Mouse (Mus musculus): ENCODE measurements around the gene Panx2. TPM values are rescaled to one million over a fixed set of nuclear protein-coding genes. Genes with fewer than 3 reads are reported as not detected.
A peak's percentile ranks its signal among the peaks of the same experiment; 100 is the strongest.

The Panx2 gene
- polyA plus RNA-seq (2015; fragmentation: Nextera tagmentation; extraction: Ambion mirVana), result 8.5 and 9.1 TPM in 2 replicates

DNA sequence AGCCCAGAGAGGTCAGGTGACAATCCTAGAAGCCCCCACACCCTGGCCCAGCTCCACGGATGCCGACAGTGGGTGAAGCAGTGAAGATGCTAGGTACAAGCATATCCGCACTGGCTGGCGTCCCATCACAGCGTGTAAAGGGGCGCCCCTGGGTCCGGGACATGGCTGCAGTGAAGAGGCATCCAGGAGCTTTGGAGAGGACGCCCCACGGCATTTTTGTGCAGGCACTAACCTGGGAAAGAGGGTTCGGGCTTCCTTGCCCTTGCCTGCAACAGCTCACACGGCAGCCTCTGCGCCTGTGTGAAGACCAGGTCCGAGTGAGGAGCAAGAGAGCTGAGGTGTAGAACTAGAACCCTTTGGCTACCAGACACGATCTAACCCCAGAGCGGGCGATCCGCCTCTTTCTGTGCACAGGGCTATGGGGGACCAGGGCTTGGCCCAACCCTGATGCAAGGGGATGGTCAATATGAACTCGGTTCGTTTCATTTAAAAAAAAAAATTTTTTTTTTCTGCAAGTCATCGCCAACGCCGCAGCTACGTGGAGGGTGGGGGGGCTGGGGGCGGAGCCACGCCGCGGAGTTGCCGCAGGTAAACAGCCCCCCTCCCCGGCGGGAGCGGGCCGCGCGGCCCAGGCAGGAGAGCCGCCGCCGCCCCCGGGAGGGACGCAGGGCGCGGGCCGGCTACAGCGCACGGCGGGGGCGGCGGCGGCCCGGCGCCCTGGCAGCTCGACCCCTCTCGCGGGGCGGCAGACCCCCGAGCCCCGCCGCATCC is at the start of gene Panx2:
Panx2 (plus strand) TSS at position 574 of the 771 bp plus-strand sequence.
- peak within 1 kb of the TSS; percentile 63 for H3K27ac ChIP-seq
- peak; percentile 51 for ATAC-seq (replicated peaks)
- no peaks in the 10 kb centered on the region for H3K36me3 ChIP-seq (replicated peaks)
- 0 out of 2 replicates have a peak, but pooled peaks cover 3% of the 10 kb centered on the region for H3K27me3 ChIP-seq (replicated peaks)
- H3K4me1 ChIP-seq, result peaks cover 21% of the 10 kb centered on the region
- peak within 1 kb of the TSS; percentile 63 for H3K4me2 ChIP-seq
- 1% methylated on average over 38 of the region's 57 CpGs for WGBS
- H3K4me3 ChIP-seq, result peak within 1 kb of the TSS; percentile 78
- H3K9me3 ChIP-seq, result no peaks in the 10 kb centered on the region
- peak within 1 kb of the TSS; percentile 76 for H3K9ac ChIP-seq

DNA sequence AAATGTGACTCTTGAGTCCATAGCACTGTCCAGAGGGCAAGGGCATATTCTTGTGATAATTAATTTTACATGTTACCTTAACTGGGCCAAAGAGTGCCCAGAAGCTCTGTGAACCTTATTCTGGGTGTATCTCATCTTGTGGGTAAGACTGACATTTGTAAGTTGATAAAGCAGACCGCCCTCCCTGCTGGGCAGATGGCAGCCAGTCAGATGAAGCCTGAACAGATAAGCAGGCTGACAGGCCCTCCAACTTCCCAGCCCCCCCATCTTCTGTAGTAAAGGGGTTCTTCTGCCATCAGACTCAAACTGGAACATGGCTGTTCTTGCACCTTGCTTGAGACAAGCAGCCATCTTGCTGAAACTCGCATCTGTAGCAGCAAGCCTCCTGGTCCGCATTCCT is 42.8 kb upstream of the Panx2 start:
- Histone ChIP-seq H3K27me3 (replicated peaks) (no peaks in the 10 kb centered on the region), H3K4me2 (no peak overlapping the region), H3K36me3 (replicated peaks) (no peaks in the 10 kb centered on the region), H3K4me1 (no peaks in the 10 kb centered on the region), H3K27ac (no peak overlapping the region), H3K9ac (no peak overlapping the region), H3K9me3 (no peaks in the 10 kb centered on the region), H3K4me3 (no peak overlapping the region)
- ATAC-seq (replicated peaks), result no peak
- WGBS, result 84% methylated on average over 3 of the region's 3 CpGs

DNA sequence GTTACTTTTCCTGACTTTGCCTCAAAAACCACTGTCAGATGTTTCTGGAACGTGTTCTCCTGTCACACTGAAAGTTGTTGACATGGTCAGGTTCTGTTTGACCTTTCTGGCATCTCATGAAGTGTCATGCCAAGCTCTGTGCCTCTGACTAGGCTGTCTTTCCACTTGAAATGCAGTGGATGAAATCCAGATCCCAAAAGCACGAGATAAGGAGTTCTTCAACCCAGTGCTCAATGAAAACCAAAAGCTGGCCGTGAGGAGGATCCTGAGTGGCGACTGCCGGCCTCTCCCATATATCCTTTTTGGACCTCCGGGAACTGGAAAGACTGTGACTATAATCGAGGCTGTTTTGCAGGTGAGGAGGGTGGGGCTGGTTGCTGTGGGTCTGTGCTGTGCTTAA is 39.4 kb upstream of the Panx2 start:
- no peak overlapping the region for H3K4me2 ChIP-seq
- H3K27me3 ChIP-seq (replicated peaks), result no peaks in the 10 kb centered on the region
- H3K4me3 ChIP-seq, result no peak overlapping the region
- no peaks in the 10 kb centered on the region for H3K9me3 ChIP-seq
- no peaks in the 10 kb centered on the region for H3K36me3 ChIP-seq (replicated peaks)
- H3K9ac ChIP-seq, result no peak overlapping the region
- H3K27ac ChIP-seq, result no peak overlapping the region
- no peaks in the 10 kb centered on the region for H3K4me1 ChIP-seq
- 81% methylated on average over 7 of the region's 7 CpGs for WGBS
- no peak for ATAC-seq (replicated peaks)

DNA sequence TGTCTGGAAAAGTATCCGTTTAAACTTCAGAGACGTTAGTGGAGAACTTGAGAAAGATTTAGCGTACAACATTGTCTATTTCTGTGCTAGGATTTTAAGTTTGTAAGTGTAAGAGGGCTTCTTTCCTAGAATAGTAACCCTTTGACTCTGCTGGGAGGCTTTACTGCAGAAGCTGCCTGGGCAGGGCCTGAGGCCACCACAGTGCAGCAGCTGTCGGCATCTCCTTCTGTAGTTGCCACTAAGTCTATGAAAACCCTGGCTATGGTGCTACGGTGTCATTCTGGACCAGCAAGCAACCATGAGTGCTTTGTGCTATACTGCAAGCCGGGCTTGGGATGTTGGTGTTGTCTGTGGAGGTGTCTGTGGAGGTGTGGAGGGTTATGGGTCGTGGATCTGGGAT is 39.0 kb upstream of the Panx2 start:
- H3K4me2 ChIP-seq, result no peak overlapping the region
- ATAC-seq (replicated peaks), result no peak
- no peak overlapping the region for H3K27ac ChIP-seq
- H3K27me3 ChIP-seq (replicated peaks), result no peaks in the 10 kb centered on the region
- H3K4me3 ChIP-seq, result no peak overlapping the region
- WGBS, result 83% methylated on average over 7 of the region's 7 CpGs
- H3K9me3 ChIP-seq, result no peaks in the 10 kb centered on the region
- no peak overlapping the region for H3K9ac ChIP-seq
- H3K4me1 ChIP-seq, result no peaks in the 10 kb centered on the region
- H3K36me3 ChIP-seq (replicated peaks), result no peaks in the 10 kb centered on the region

DNA sequence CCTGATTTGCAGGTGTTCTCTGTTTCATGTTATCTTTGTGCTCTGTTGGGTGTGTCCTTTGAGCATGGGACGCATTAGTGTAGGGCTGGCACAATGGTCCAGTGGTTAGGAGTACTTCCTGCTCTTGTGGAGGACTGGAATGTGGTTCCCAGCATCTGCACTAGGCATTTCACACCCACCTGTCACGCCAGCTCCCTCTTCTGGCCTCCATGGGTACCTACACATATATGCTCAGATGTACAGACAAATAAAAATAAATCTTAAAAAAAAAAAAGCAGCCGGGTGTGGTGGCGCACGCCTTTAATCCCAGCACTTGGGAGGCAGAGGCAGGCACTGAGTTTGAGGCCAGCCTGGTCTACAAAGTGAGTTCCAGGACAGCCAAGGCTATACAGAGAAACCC is 15.2 kb upstream of the Panx2 start:
- H3K27me3 ChIP-seq (replicated peaks), result no peaks in the 10 kb centered on the region
- 75% methylated on average over 5 of the region's 5 CpGs for WGBS
- H3K9me3 ChIP-seq, result no peaks in the 10 kb centered on the region
- no peaks in the 10 kb centered on the region for H3K36me3 ChIP-seq (replicated peaks)
- no peak overlapping the region for H3K4me2 ChIP-seq
- no peak overlapping the region for H3K4me3 ChIP-seq
- no peak overlapping the region for H3K9ac ChIP-seq
- no peaks in the 10 kb centered on the region for H3K4me1 ChIP-seq
- no peak overlapping the region for H3K27ac ChIP-seq
- no peak for ATAC-seq (replicated peaks)

DNA sequence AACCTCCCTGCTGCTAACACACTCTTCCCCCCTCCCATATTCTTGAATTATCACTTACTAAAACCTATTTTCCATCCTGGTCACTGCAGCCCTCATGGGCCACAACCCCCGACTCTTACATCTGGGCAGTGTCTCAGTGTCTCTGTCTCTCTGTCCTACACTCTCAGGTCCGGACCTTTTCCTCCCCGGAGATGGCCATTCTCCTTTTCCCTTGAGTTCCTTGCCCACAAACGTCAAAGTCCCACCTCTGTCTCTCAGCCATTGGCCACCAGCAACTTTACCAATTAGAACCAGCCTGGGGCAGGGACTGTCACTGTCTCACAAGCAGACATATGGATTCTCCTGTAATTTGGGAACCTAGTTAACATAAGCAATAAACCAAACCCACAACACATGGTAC is 13.2 kb upstream of the Panx2 start:
- no peaks in the 10 kb centered on the region for H3K36me3 ChIP-seq (replicated peaks)
- no peak overlapping the region for H3K27ac ChIP-seq
- no peak overlapping the region for H3K4me3 ChIP-seq
- WGBS, result 80% methylated on average over 4 of the region's 4 CpGs
- H3K9ac ChIP-seq, result no peak overlapping the region
- H3K4me1 ChIP-seq, result no peaks in the 10 kb centered on the region
- ATAC-seq (replicated peaks), result no peak
- no peaks in the 10 kb centered on the region for H3K27me3 ChIP-seq (replicated peaks)
- no peak overlapping the region for H3K4me2 ChIP-seq
- no peaks in the 10 kb centered on the region for H3K9me3 ChIP-seq

DNA sequence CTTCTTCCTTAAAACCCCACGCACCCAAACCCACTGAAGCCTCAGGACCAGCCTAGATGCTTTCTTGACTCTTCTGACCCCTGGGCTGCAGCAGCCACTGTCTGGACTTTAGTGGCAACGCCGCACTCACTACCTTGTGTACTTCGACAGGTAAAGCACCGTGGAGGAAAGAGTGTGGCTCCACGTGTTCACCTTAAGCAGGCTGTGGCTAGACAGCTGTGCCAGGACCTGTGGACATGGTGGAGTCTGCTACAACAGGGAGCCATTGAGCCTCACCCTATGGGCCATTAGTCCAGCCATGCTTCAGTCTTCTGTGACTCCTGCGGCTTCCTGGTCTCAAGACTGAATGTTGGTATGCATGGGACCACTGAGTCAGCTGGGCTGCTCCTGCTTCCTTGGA is 4.9 kb upstream of the Panx2 start:
- H3K27me3 ChIP-seq (replicated peaks), result 0 out of 2 replicates have a peak, but pooled peaks cover 3% of the 10 kb centered on the region
- no peaks in the 10 kb centered on the region for H3K36me3 ChIP-seq (replicated peaks)
- no peak overlapping the region for H3K27ac ChIP-seq
- H3K9me3 ChIP-seq, result no peaks in the 10 kb centered on the region
- 93% methylated on average over 7 of the region's 7 CpGs for WGBS
- H3K4me1 ChIP-seq, result peaks cover 8% of the 10 kb centered on the region
- ATAC-seq (replicated peaks), result no peak
- no peak overlapping the region for H3K4me3 ChIP-seq
- H3K4me2 ChIP-seq, result no peak overlapping the region
- H3K9ac ChIP-seq, result no peak overlapping the region

DNA sequence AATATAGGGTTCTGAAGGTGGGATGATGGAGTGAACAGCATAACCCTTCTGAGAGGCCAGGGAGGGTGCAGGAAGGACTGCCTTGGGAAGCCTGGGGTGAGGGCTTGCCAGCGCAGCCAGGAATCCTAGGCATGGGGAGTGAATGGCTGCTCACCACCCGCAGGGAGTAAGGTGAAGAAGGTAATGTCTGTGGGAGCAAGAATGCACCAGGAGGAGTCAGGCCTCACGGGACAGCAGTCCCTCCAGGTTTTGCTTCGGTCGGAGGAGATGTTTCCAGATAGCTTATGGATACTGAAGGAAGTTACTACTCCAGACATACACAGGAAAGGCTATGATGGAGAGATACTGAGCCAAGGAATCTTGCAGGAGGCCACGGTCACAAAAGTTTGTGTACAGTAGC is 798 bp upstream of the Panx2 start:
- ATAC-seq (replicated peaks), result no peak
- Histone ChIP-seq H3K4me1 (peaks cover 21% of the 10 kb centered on the region), H3K9me3 (no peaks in the 10 kb centered on the region), H3K9ac (peak overlapping the region; percentile 76), H3K4me3 (peak overlapping the region; percentile 78), H3K4me2 (peak overlapping the region; percentile 63), H3K27me3 (replicated peaks) (0 out of 2 replicates have a peak, but pooled peaks cover 3% of the 10 kb centered on the region), H3K27ac (peak overlapping the region; percentile 63), H3K36me3 (replicated peaks) (no peaks in the 10 kb centered on the region)
- WGBS, result 29% methylated on average over 6 of the region's 6 CpGs

DNA sequence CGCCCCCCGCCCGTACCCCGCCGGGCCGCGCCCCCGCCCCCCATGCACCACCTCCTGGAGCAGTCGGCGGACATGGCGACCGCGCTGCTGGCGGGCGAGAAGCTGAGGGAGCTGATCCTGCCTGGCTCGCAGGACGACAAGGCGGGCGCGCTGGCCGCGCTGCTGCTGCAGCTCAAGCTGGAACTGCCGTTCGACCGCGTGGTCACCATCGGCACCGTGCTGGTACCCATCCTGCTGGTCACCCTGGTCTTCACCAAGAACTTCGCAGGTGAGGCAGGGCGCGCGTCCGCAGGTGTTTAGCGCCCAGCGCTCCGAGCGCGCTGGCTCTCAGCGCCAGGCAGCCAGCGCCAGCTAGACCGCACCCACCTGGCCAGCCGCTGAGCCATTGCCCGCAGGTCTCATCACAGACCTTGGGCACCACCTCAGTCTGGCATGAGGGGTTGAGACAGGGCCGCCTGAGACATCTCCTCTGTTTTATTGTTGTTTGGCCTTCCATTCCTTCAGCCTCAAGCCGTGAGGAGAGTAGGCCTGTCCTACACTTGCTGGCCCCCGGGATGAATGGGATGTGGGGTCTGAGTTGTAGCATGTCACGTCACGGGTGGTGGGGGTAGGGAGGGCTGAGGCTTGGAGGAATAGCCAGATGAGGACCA is 623 bp downstream of the Panx2 start:
- peak; percentile 76 for ATAC-seq (replicated peaks)
- Histone ChIP-seq H3K4me2 (peak overlapping the region; percentile 63), H3K9ac (peak overlapping the region; percentile 76), H3K4me3 (peak overlapping the region; percentile 78), H3K27ac (peak overlapping the region; percentile 63), H3K9me3 (no peaks in the 10 kb centered on the region), H3K36me3 (replicated peaks) (no peaks in the 10 kb centered on the region), H3K27me3 (replicated peaks) (peaks cover 3% of the 10 kb centered on the region; the same call in 1 of the 2 replicates), H3K4me1 (peaks cover 21% of the 10 kb centered on the region)
- 1% methylated on average over 36 of the region's 48 CpGs for WGBS

DNA sequence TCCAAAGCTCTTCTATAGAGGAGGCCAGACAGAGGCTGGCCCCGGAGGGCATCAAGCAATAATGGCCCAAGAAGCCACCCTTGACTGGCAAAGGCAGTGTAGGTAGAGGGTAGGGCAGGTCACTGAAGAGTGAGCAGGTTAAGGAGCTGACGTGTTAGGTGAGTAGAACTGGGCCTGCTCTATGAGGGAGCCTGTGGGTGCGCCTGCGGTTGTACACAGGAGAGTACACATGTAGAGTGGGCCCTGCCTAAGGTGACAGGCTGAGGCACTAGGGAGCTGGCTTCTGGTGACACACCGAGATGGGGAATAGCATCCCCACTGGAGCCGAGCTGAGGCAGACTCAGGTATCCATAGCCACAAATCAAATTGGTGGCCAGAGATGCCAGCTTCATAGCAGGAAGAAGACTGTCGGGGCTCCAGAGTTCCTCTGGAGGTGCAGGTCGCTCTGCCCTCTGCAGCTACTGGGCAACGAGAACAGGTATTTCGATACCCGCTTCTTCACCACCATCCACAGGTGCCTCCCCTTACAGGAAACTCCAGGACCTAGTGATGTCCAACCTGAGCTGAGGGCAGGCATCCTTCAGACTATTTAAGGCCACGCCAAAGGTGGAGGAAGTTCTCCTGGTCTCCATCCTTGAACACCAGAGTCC is 1.4 kb downstream of the Panx2 start:
- Histone ChIP-seq H3K9ac (peak overlapping the region; percentile 76), H3K4me2 (peak overlapping the region; percentile 63), H3K4me1 (peaks cover 21% of the 10 kb centered on the region), H3K27ac (no peak overlapping the region), H3K27me3 (replicated peaks) (peaks cover 9% of the 10 kb centered on the region), H3K36me3 (replicated peaks) (no peaks in the 10 kb centered on the region), H3K9me3 (no peaks in the 10 kb centered on the region), H3K4me3 (peak overlapping the region; percentile 78)
- ATAC-seq (replicated peaks), result peak; percentile 28; the same call in 1 of the 2 replicates
- WGBS, result 90% methylated on average over 12 of the region's 12 CpGs

DNA sequence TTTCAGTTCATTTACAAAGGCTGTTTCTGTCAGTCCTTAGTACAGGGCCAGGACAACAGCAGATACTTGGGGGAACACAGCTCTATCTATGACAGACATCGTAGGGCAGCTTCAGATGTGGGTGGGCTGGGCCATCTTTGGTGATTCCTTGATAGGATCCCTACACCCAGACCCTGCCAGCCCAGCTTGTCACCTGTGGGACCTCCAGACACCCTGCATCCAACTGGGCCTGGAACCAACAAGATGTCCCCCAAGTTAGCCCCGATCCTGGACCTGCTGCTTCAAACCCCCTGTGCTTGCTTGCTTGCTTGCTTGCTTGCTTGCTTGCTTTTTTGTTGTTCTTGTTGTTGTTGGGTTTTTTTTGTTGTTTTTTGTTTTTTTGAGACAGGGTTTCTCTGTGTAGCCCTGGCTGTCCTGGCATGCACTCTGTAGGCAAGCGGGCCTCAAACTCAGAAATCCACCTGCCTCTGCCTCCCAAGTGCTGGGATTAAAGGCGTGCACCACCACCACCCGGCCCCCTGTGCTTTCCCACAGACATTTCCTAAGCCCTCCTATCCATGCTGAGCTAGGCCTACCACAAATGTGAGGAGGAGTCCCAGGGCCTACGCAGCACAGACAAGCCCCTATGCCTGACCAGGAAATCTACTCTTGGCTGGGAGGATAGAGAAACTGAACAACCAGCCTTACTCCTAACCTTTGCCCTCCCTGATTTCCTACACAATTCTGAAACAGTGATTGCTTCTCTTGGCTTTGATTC is 2.4 kb downstream of the Panx2 start:
- H3K27me3 ChIP-seq (replicated peaks), result peaks cover 16% of the 10 kb centered on the region
- H3K4me1 ChIP-seq, result peaks cover 21% of the 10 kb centered on the region
- H3K4me2 ChIP-seq, result no peak overlapping the region; the same call in 1 of the 2 replicates
- ATAC-seq (replicated peaks), result no peak
- H3K4me3 ChIP-seq, result no peak overlapping the region
- no peak overlapping the region for H3K27ac ChIP-seq
- 86% methylated on average over 6 of the region's 6 CpGs for WGBS
- no peak overlapping the region for H3K9ac ChIP-seq
- H3K36me3 ChIP-seq (replicated peaks), result no peaks in the 10 kb centered on the region
- H3K9me3 ChIP-seq, result no peaks in the 10 kb centered on the region

DNA sequence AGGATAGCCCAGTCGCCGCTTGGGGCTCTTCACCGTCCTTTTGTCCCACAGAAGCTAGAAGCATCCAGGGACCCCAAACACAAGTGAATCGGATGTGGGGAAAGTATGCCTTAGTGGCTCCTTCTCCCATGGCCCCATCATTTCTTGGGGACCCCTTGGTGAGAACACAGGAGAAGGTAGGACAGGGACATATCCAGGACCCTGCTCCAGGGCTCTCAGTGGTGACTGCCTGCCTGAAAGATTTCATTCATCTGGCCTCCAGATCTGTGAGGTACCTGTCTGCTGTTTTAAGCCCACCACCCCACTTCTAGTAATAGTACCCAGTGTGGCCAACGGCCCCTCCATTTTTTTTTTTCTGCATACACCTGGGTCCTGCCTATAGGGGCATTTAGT is 3.0 kb downstream of the Panx2 start:
- Histone ChIP-seq H3K4me2 (no peak overlapping the region), H3K27ac (no peak overlapping the region), H3K36me3 (replicated peaks) (no peaks in the 10 kb centered on the region), H3K4me1 (peaks cover 21% of the 10 kb centered on the region), H3K27me3 (replicated peaks) (peaks cover 22% of the 10 kb centered on the region), H3K9ac (no peak overlapping the region), H3K4me3 (no peak overlapping the region), H3K9me3 (no peaks in the 10 kb centered on the region)
- WGBS, result 87% methylated on average over 5 of the region's 5 CpGs
- no peak for ATAC-seq (replicated peaks)
